Mouse (Mus musculus) ES-E14 (cell line): ENCODE measurements around the gene Mdga1. TPM values are rescaled to one million over a fixed set of nuclear protein-coding genes. Genes with fewer than 3 reads are reported as not detected.
A peak's percentile ranks its signal among the peaks of the same experiment; 100 is the strongest.
"Not testable (repeated sequence)": the region's sequence is repeated elsewhere in the genome, so short reads cannot be mapped to it uniquely, and the experiment has no call there.

Experiments used
- DNase-seq: peaks from one replicate; pipeline ENCODE4 v3.0.0-alpha.2; 2013; ENCODE audit warnings: low read depth, low spot score
- H3K27ac ChIP-seq: 2 replicates; pipeline ENCODE4 v1.5.1; 2012; ENCODE audit warnings: low read depth, mild to moderate bottlenecking, low read length, moderate library complexity, mixed read lengths; ENCODE audit not compliant: poor library complexity, insufficient read depth, severe bottlenecking
- H3K36me3 ChIP-seq: 2 replicates; pipeline ENCODE4 v1.6.1; 2012; ENCODE audit warnings: mild to moderate bottlenecking, low read length, moderate library complexity, mixed read lengths; ENCODE audit not compliant: control insufficient read depth, poor library complexity, insufficient read depth, severe bottlenecking
- H3K4me1 ChIP-seq, 2 experiments: fragments of 150-350 bp in 1 of 2; sonication (generic) in 1 of 2; 2 replicates each; pipeline ENCODE4 v1.6.1; 2012; ENCODE audit warnings: low read length in 2 of 2, mild to moderate bottlenecking in 1 of 2, mixed read lengths in 1 of 2; ENCODE audit not compliant: control insufficient read depth in 2 of 2, insufficient read depth in 2 of 2, poor library complexity in 1 of 2
- H3K4me3 ChIP-seq, 2 experiments: fragments of 150-350 bp in 1 of 2; sonication (generic) in 1 of 2; 2 replicates each; pipeline ENCODE4 v1.5.1; 2012; ENCODE audit warnings: low read length in 2 of 2, low read depth in 1 of 2, mild to moderate bottlenecking in 1 of 2, mixed read lengths in 1 of 2; ENCODE audit not compliant: insufficient read depth in 1 of 2, poor library complexity in 1 of 2, severe bottlenecking in 1 of 2
- H3K9ac ChIP-seq: 2 replicates; pipeline ENCODE4 v1.6.1; 2012; ENCODE audit warnings: low read depth, mild to moderate bottlenecking, low read length, mixed read lengths; ENCODE audit not compliant: poor library complexity, insufficient read depth, severe bottlenecking
- H3K9me3 ChIP-seq: fragments of 150-350 bp; sonication (generic); 2 replicates; pipeline ENCODE4 v1.6.1; 2012; ENCODE audit warnings: low read depth, mild to moderate bottlenecking, low read length; ENCODE audit not compliant: control insufficient read depth, insufficient read depth
- CHD2 ChIP-seq: IDR thresholded peaks from 2 replicates; pipeline ENCODE4 v1.6.1; 2014; ENCODE audit warnings: mild to moderate bottlenecking, low read depth, low read length, inconsistent platforms
- HCFC1 ChIP-seq: IDR thresholded peaks from 2 replicates; pipeline ENCODE4 v1.6.1; 2012; ENCODE audit warnings: low read length, inconsistent platforms, borderline replicate concordance; ENCODE audit not compliant: insufficient read depth
- MAFK ChIP-seq: IDR thresholded peaks from 2 replicates; pipeline ENCODE4 v1.6.1; 2014; ENCODE audit warnings: mild to moderate bottlenecking, low read depth, low read length, inconsistent platforms; ENCODE audit not compliant: insufficient read depth
- ZC3H11A ChIP-seq: IDR thresholded peaks from 2 replicates; pipeline ENCODE4 v1.6.1; 2012; ENCODE audit warnings: low read depth, mild to moderate bottlenecking, inconsistent platforms, low read length, borderline replicate concordance
- ZNF384 ChIP-seq: IDR thresholded peaks from 2 replicates; pipeline ENCODE4 v1.6.1; 2012; ENCODE audit warnings: low read depth, low read length, inconsistent platforms
- in situ Hi-C, 2 experiments: fragments of 600-800 bp; cut with MboI; formaldehyde crosslinking; loops; one replicate each; pipeline ENCODE4 v1.15.1; 2025; ENCODE audit warnings: low sequenced_read_pairs in 2 of 2, inconsistent platforms in 1 of 2; ENCODE audit not compliant: unreplicated experiment in 2 of 2
- total RNA-seq: library from RNA; depleted of rRNA; stranded (reverse); fragments of 300-350 nt; gene quantifications from 2 replicates; pipeline ENCODE4 v1.2.3, GENCODE M21; 2012

Mdga1 gene
- total RNA-seq, 1 experiment = 7.1 TPM

DNA sequence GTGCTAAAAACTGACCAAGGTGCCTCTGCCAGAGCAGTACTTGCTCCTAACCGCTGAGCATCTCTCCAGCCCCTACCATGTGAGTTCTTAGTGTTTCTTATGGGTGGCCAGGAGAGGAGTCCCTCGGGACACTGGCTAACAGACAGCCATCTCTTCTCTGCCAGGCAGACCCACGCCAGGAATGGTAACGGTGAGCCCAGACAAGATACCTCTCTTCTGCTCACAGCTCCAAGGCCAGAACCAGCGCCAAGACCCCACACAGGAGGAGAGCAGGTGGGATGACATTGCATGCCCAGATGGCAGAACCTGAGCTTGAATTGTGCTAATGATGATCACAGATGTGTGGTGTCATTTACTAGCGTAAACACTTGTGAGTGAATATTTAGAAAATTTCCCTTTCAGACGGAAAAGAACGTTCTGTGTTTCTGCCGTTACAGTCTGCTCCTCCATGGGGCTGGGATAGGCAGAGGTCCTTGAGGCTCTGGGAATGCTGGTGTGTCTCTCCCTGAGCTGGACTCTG, 178.3 kb downstream of the Mdga1 start:
- Histone ChIP-seq H3K9me3 (no peaks in the 10 kb centered on the region), H3K4me3 (no peak overlapping the region), H3K4me1 (peaks cover 0 to 9% of the 10 kb centered on the region in 2 experiments; a peak in 3 of 4 replicates), H3K27ac (no peak overlapping the region), H3K9ac (no peak overlapping the region), H3K36me3 (no peaks in the 10 kb centered on the region)
- in situ Hi-C loops = no loop called here
- DNase-seq = no peak
- TF ChIP-seq MAFK (no peak), ZC3H11A (no peak), HCFC1 (no peak), ZNF384 (no peak), CHD2 (no peak)

- peak overlapping the region in 1 of 2 experiments; percentile 58; a peak in 2 of 4 replicates for H3K4me3 ChIP-seq
- H3K4me1 ChIP-seq = peaks cover 0 to 5% of the 10 kb centered on the region in 2 experiments; a peak in 1 of 4 replicates
- no peak overlapping the region for H3K27ac ChIP-seq
- no peak for DNase-seq
- H3K9me3 ChIP-seq = no peaks in the 10 kb centered on the region
- no peak overlapping the region for H3K9ac ChIP-seq
- TF ChIP-seq HCFC1 (no peak), CHD2 (no peak), MAFK (no peak), ZNF384 (no peak), ZC3H11A (no peak)
- in situ Hi-C loops = no loop called here
- no peaks in the 10 kb centered on the region for H3K36me3 ChIP-seq
Observed at GRCm38 (mm10) chr17:29790231-29790740, 179.6 kb downstream of the Mdga1 start.

GRCm38 (mm10) chr17:29789715-29790114, 180.2 kb downstream of the Mdga1 start:
- TF ChIP-seq HCFC1 = no peak
- TF ChIP-seq ZC3H11A = peak; percentile 37; the same call in 1 of the 2 replicates
- 0 out of 2 replicates have a peak, but pooled peaks have one; percentile 12 for TF ChIP-seq ZNF384
- TF ChIP-seq CHD2 = no peak
- Histone ChIP-seq H3K36me3 (no peaks in the 10 kb centered on the region), H3K4me1 (no peaks in the 10 kb centered on the region; a peak in 1 of 4 replicates), H3K4me3 (peak overlapping the region in 1 of 2 experiments; percentile 58; a peak in 2 of 4 replicates), H3K9ac (peak overlapping the region; percentile 51; the same call in 1 of the 2 replicates), H3K9me3 (no peaks in the 10 kb centered on the region), H3K27ac (no peak overlapping the region)
- DNase-seq = peak; percentile 84
- in situ Hi-C loops = no loop called here

- in situ Hi-C loops = no loop called here
- Histone ChIP-seq H3K36me3 (no peaks in the 10 kb centered on the region), H3K4me1 (no peaks in the 10 kb centered on the region), H3K4me3 (no peak overlapping the region), H3K9ac (no peak overlapping the region), H3K27ac (no peak overlapping the region), H3K9me3 (no peaks in the 10 kb centered on the region)
- DNase-seq = no peak
- no peak for TF ChIP-seq ZC3H11A
- TF ChIP-seq ZNF384 = no peak
- no peak for TF ChIP-seq HCFC1
- TF ChIP-seq MAFK = no peak
- TF ChIP-seq CHD2 = no peak
Observed at GRCm38 (mm10) chr17:29788573-29788972, 181.3 kb downstream of the Mdga1 start.

GRCm38 (mm10) chr17:29784820-29785219, 185.1 kb downstream of the Mdga1 start:
- Histone ChIP-seq H3K4me1 (no peaks in the 10 kb centered on the region), H3K36me3 (no peaks in the 10 kb centered on the region), H3K9me3 (no peaks in the 10 kb centered on the region), H3K27ac (no peak overlapping the region), H3K4me3 (no peak overlapping the region), H3K9ac (no peak overlapping the region)
- in situ Hi-C loops = no loop called here
- TF ChIP-seq HCFC1 = no peak
- TF ChIP-seq ZNF384 = peak; percentile 83
- peak; percentile 66 for DNase-seq

- H3K4me3 ChIP-seq, H3K27ac ChIP-seq, H3K4me1 ChIP-seq, H3K9me3 ChIP-seq, H3K36me3 ChIP-seq, H3K9ac ChIP-seq, DNase-seq, in situ Hi-C loops: not testable (repeated sequence)
Observed at GRCm38 (mm10) chr17:29781472-29781871, 188.4 kb downstream of the Mdga1 start.
